Mouse (Mus musculus): ENCODE data around the gene Gtf2h4. TPM values are rescaled to one million over a fixed set of nuclear protein-coding genes. Genes with fewer than 3 reads are reported as not detected.

The Gtf2h4 gene
- total and polyA plus RNA-seq, 3 experiments: 76.3 to 97.6 TPM; not detected in 1

DNA sequence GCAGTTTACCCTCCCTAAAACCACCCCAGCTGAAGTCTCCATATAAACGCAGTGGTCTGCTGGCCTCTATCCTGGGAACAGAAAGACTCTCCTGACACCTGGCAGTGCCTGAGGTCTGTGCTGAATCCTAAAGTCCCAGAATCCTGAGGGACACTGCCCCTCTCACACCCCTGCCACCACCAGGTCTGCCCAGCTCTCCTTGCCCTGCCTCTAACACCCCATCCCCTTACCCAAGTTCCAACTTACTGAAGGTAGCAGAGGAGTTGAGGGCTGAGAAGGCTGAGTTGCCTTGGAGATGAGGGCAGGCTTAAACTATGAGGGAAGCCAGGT lies 23.9 kb upstream of the Gtf2h4 start:
- Histone ChIP-seq H3K4me3 (ENCODE audit: control insufficient read depth in 1 of 2, insufficient read depth in 1 of 2, low read depth in 2 of 2, low read length in 2 of 2) (no peak overlapping the region), H3K27me3 (ENCODE audit: control insufficient read depth in 1 of 2, insufficient read depth in 2 of 2, low read length in 2 of 2) (no peaks in the 10 kb centered on the region), H3K9me3 (replicated peaks; ENCODE audit: insufficient read depth, low read length) (no peaks in the 10 kb centered on the region), H3K79me2 (ENCODE audit: control insufficient read depth, insufficient read depth, low read length, poor library complexity) (no peaks in the 10 kb centered on the region), H3K9ac (ENCODE audit: control insufficient read depth, low read depth, low read length, poor library complexity, severe bottlenecking) (no peak overlapping the region), H3K4me1 (ENCODE audit: control insufficient read depth in 1 of 2, insufficient read depth in 2 of 2, low read length in 2 of 2) (peaks cover 0 to 5% of the 10 kb centered on the region in 2 experiments; a peak in 2 of 4 replicates), H3K27ac (ENCODE audit: control insufficient read depth, low read depth, low read length) (no peak overlapping the region), H3K36me3 (ENCODE audit: control insufficient read depth in 1 of 2, insufficient read depth in 2 of 2, low read length in 2 of 2) (peaks cover 0 to 2% of the 10 kb centered on the region in 2 experiments; a peak in 1 of 4 replicates)
- DNase-seq (ENCODE audit: low read depth, low spot score): no peak
- TF ChIP-seq KAT2A (conservative IDR thresholded peaks at IDR 0.05; ENCODE audit: low read depth, low read length) (no peak), ZMIZ1 (IDR thresholded peaks at IDR 0.05; ENCODE audit: low read depth, low read length) (no peak), TBP (IDR thresholded peaks at IDR 0.05; ENCODE audit: low read depth, low read length) (no peak), RAD21 (IDR thresholded peaks at IDR 0.05; ENCODE audit: low read depth, low read length) (no peak), EP300 (IDR thresholded peaks at IDR 0.05; ENCODE audit: low read depth in 1 of 2, low read length in 2 of 2) (no peak), ELF1 (IDR thresholded peaks at IDR 0.05; ENCODE audit: low read depth, low read length) (no peak), ZC3H11A (IDR thresholded peaks at IDR 0.05; ENCODE audit: low read depth, low read length) (no peak)

DNA sequence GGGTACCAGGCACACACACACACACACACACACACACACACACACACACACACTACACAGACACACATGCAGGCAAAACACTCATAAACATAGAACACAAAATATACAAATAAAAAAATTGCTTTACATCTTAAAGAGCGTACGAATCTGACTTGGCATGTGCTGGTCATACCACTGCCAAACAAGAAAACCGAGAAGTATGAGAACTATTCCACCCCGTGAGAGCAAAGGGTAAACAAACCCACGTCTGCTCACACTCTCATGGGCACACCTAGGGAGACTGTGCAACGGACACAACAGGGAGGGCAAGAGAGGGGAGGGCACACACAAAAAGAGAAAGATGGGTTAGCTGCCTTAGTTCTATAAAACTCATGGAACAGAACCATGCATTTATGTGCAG lies 23.2 kb upstream of the Gtf2h4 start:
- Histone ChIP-seq H3K4me3 (ENCODE audit: control insufficient read depth in 1 of 2, insufficient read depth in 1 of 2, low read depth in 2 of 2, low read length in 2 of 2) (no peak overlapping the region), H3K27ac (ENCODE audit: control insufficient read depth, low read depth, low read length) (no peak overlapping the region), H3K27me3 (ENCODE audit: control insufficient read depth in 1 of 2, insufficient read depth in 2 of 2, low read length in 2 of 2) (no peaks in the 10 kb centered on the region), H3K9me3 (replicated peaks; ENCODE audit: insufficient read depth, low read length) (no peaks in the 10 kb centered on the region), H3K79me2 (ENCODE audit: control insufficient read depth, insufficient read depth, low read length, poor library complexity) (no peaks in the 10 kb centered on the region), H3K9ac (ENCODE audit: control insufficient read depth, low read depth, low read length, poor library complexity, severe bottlenecking) (no peak overlapping the region), H3K4me1 (ENCODE audit: control insufficient read depth in 1 of 2, insufficient read depth in 2 of 2, low read length in 2 of 2) (peaks cover 0 to 5% of the 10 kb centered on the region in 2 experiments; a peak in 2 of 4 replicates), H3K36me3 (ENCODE audit: control insufficient read depth in 1 of 2, insufficient read depth in 2 of 2, low read length in 2 of 2) (peaks cover 0 to 2% of the 10 kb centered on the region in 2 experiments; a peak in 1 of 4 replicates)
- DNase-seq (ENCODE audit: low read depth, low spot score): no peak
- no peak for TF ChIP-seq MYB (IDR thresholded peaks at IDR 0.05; ENCODE audit: low read depth, low read length)
- TF ChIP-seq GABPA (IDR thresholded peaks at IDR 0.05; ENCODE audit: low read depth, low read length): no peak
- TF ChIP-seq POLR2A (IDR thresholded peaks at IDR 0.05; ENCODE audit: control insufficient read depth in 1 of 2, insufficient read depth in 1 of 2, low read depth in 1 of 2, low read length in 2 of 2, poor library complexity in 1 of 2): no peak
- no peak for TF ChIP-seq CTCF (IDR thresholded peaks at IDR 0.05 in 2 of 3, conservative IDR thresholded peaks at IDR 0.05 in 1 of 3; ENCODE audit: control insufficient read depth in 1 of 3, insufficient read depth in 1 of 3, low read depth in 2 of 3, low read length in 3 of 3, poor library complexity in 1 of 3, severe bottlenecking in 1 of 3)
- TF ChIP-seq NRF1 (IDR thresholded peaks at IDR 0.05; ENCODE audit: insufficient read depth, low read depth, low read length, poor library complexity, severe bottlenecking): no peak
- no peak for TF ChIP-seq ZC3H11A (IDR thresholded peaks at IDR 0.05; ENCODE audit: low read depth, low read length)
- no peak for TF ChIP-seq MXI1 (IDR thresholded peaks at IDR 0.05; ENCODE audit: low read depth, low read length)

DNA sequence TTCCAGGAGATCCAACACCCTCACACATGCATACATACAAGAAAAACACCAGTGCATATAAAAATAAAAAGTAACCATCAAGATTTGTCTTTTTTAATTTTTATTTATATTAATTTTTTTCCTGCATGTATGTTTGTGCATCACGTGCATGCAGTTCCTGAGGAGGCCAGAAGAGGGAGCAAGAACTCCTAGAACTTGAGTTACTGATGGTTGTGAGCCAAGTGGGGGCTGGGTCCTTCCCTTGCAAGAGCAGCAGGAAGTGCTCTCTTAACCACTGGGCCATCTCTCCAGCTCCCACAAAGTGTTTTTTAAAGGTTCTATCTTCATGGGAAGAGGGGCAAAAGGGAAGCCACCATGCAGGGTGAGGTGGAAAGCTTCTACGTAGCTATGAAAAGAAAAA lies 21.8 kb upstream of the Gtf2h4 start:
- Histone ChIP-seq H3K9ac (ENCODE audit: control insufficient read depth, low read depth, low read length, poor library complexity, severe bottlenecking) (no peak overlapping the region), H3K27ac (ENCODE audit: control insufficient read depth, low read depth, low read length) (no peak overlapping the region), H3K36me3 (ENCODE audit: control insufficient read depth in 1 of 2, insufficient read depth in 2 of 2, low read length in 2 of 2) (peaks cover 0 to 2% of the 10 kb centered on the region in 2 experiments; a peak in 1 of 4 replicates), H3K4me3 (ENCODE audit: control insufficient read depth in 1 of 2, insufficient read depth in 1 of 2, low read depth in 2 of 2, low read length in 2 of 2) (no peak overlapping the region), H3K27me3 (ENCODE audit: control insufficient read depth in 1 of 2, insufficient read depth in 2 of 2, low read length in 2 of 2) (no peaks in the 10 kb centered on the region), H3K9me3 (replicated peaks; ENCODE audit: insufficient read depth, low read length) (no peaks in the 10 kb centered on the region), H3K4me1 (ENCODE audit: control insufficient read depth in 1 of 2, insufficient read depth in 2 of 2, low read length in 2 of 2) (peaks cover 0 to 5% of the 10 kb centered on the region in 2 experiments; a peak in 2 of 4 replicates), H3K79me2 (ENCODE audit: control insufficient read depth, insufficient read depth, low read length, poor library complexity) (no peaks in the 10 kb centered on the region)
- TF ChIP-seq CTCF (IDR thresholded peaks at IDR 0.05 in 2 of 3, conservative IDR thresholded peaks at IDR 0.05 in 1 of 3; ENCODE audit: control insufficient read depth in 1 of 3, insufficient read depth in 1 of 3, low read depth in 2 of 3, low read length in 3 of 3, poor library complexity in 1 of 3, severe bottlenecking in 1 of 3) (peak; percentile 19 to 58 (median 50); a peak in 5 of 6 replicates), SMC3 (IDR thresholded peaks at IDR 0.05; ENCODE audit: low read depth, low read length) (0 out of 2 replicates have a peak, but pooled peaks have one; percentile 26), POLR2AphosphoS5 (IDR thresholded peaks at IDR 0.05; ENCODE audit: borderline replicate concordance, low read depth, low read length) (no peak), GATA1 (IDR thresholded peaks at IDR 0.05; ENCODE audit: low read depth, low read length) (no peak)
- DNase-seq (ENCODE audit: low read depth, low spot score): peak; percentile 64
